Mouse (Mus musculus) macrophage (primary cell): Measurements from ENCODE around the gene Fam129c. TPM values are rescaled to one million over a fixed set of nuclear protein-coding genes. Genes with fewer than 3 reads are reported as not detected.

Source experiments
- H3K27ac ChIP-seq: fragments of 350-480 bp; formaldehyde crosslinking; 2 replicates; pipeline ENCODE4 v1.9.0; 2021
- H3K36me3 ChIP-seq: fragments of 350-480 bp; formaldehyde crosslinking; 2 replicates; pipeline ENCODE4 v1.9.0; 2021; ENCODE audit errors: inconsistent target
- H3K4me3 ChIP-seq: fragments of 350-480 bp; formaldehyde crosslinking; 2 replicates; pipeline ENCODE4 v1.9.0; 2021; ENCODE audit errors: inconsistent target
- H3K79me2 ChIP-seq: fragments of 350-480 bp; formaldehyde crosslinking; 2 replicates; pipeline ENCODE4 v1.9.0; 2021; ENCODE audit errors: inconsistent target
- WGBS: methylation state at CpG from one replicate; pipeline ENCODE4 v1.1.7; 2026; ENCODE audit warnings: inconsistent platforms; ENCODE audit not compliant: missing documents; 5-methylcytosine and 5-hydroxymethylcytosine counted together
- polyA plus RNA-seq: library from polyadenylated mRNA; stranded (reverse); fragments of 250-400 nt; gene quantifications from 3 replicates; pipeline ENCODE4 v1.2.4, GENCODE M21; 2018; ENCODE audit warnings: inconsistent platforms

Fam129c gene
- polyA plus RNA-seq, 1 experiment from 2014 or later, result 0.53 TPM

- no peak overlapping the region for H3K27ac ChIP-seq
- no peaks in the 10 kb centered on the region for H3K79me2 ChIP-seq
- H3K4me3 ChIP-seq, result no peak overlapping the region
- H3K36me3 ChIP-seq, result no peaks in the 10 kb centered on the region
- 15% methylated on average over 26 of the region's 26 CpGs for WGBS
These were observed 36.7 kb downstream of the Fam129c start for GRCm38 (mm10) chr8:71633981-71634667.

GRCm38 (mm10) chr8:71637149-71638095 lies 40.0 kb downstream of the Fam129c start:
- H3K4me3 ChIP-seq, result no peak overlapping the region
- H3K36me3 ChIP-seq, result no peaks in the 10 kb centered on the region
- no peak overlapping the region for H3K27ac ChIP-seq
- 78% methylated on average over 8 of the region's 8 CpGs for WGBS
- H3K79me2 ChIP-seq, result no peaks in the 10 kb centered on the region

- WGBS, result 93% methylated on average over 6 of the region's 6 CpGs
- H3K36me3 ChIP-seq, result no peaks in the 10 kb centered on the region
These were observed 40.9 kb downstream of the Fam129c start for GRCm38 (mm10) chr8:71638321-71638720.

GRCm38 (mm10) chr8:71639318-71639717 lies 41.9 kb downstream of the Fam129c start:
- H3K27ac ChIP-seq, result no peak overlapping the region
- H3K36me3 ChIP-seq, result no peaks in the 10 kb centered on the region
- no peak overlapping the region for H3K4me3 ChIP-seq
- no peaks in the 10 kb centered on the region for H3K79me2 ChIP-seq
- 99% methylated on average over 4 of the region's 4 CpGs for WGBS

More at GRCm38 (mm10) chr8:71638321-71638720, 40.9 kb downstream of the Fam129c start:
- H3K4me3 ChIP-seq, result no peak overlapping the region
- H3K79me2 ChIP-seq, result no peaks in the 10 kb centered on the region
- no peak overlapping the region for H3K27ac ChIP-seq

- Histone ChIP-seq H3K4me3 (no peak overlapping the region), H3K36me3 (no peaks in the 10 kb centered on the region), H3K27ac (no peak overlapping the region), H3K79me2 (no peaks in the 10 kb centered on the region)
- WGBS, result 89% methylated on average over 9 of the region's 9 CpGs
These were observed 48.1 kb downstream of the Fam129c start for GRCm38 (mm10) chr8:71645510-71645909.

- no peak overlapping the region for H3K4me3 ChIP-seq
- H3K27ac ChIP-seq, result no peak overlapping the region
- no peaks in the 10 kb centered on the region for H3K79me2 ChIP-seq
- H3K36me3 ChIP-seq, result no peaks in the 10 kb centered on the region
- WGBS, result 4% methylated on average over 22 of the region's 24 CpGs
These were observed 57.2 kb downstream of the Fam129c start for GRCm38 (mm10) chr8:71654600-71654999.

Other genes starting within 250 kb of the Fam129c start
- gene Use1, start 230.8 kb upstream of the Fam129c start, polyA plus RNA-seq, result 88.4 to 157 TPM (median 128 TPM) in 3 replicates
- gene Ocel1, start 226.3 kb upstream of the Fam129c start, polyA plus RNA-seq, result 10.2 to 15.8 TPM (median 13.3 TPM) in 3 replicates
- 3.7 to 12.5 TPM (median 11.6 TPM) in 3 replicates for gene Nr2f6, start 215.7 kb upstream of the Fam129c start, polyA plus RNA-seq
- gene Ushbp1, start 201.8 kb upstream of the Fam129c start, polyA plus RNA-seq, result not detected in 3 replicates
- 69.5 to 91.2 TPM (median 74.0 TPM) in 3 replicates for gene Babam1, start 200.8 kb upstream of the Fam129c start, polyA plus RNA-seq
- gene Ankle1, start 191.6 kb upstream of the Fam129c start, polyA plus RNA-seq, result 0.33 to 1.1 TPM in 2 of 3 replicates, not detected in the other
- gene Abhd8, start 134.0 kb upstream of the Fam129c start, polyA plus RNA-seq, result 3.6 to 9.9 TPM (median 9.8 TPM) in 3 replicates
- 46.4 to 67.5 TPM (median 63.1 TPM) in 3 replicates for gene Mrpl34, start 132.7 kb upstream of the Fam129c start, polyA plus RNA-seq
- gene Dda1, start 128.4 kb upstream of the Fam129c start, polyA plus RNA-seq, result 36.3 to 50.7 TPM (median 38.5 TPM) in 3 replicates
- 3.4 to 7.2 TPM (median 6.4 TPM) in 3 replicates for gene Ano8, start 111.7 kb upstream of the Fam129c start, polyA plus RNA-seq
- gene Gtpbp3, start 109.5 kb upstream of the Fam129c start, polyA plus RNA-seq, result 4.0 to 12.7 TPM (median 11.4 TPM) in 3 replicates
- gene Plvap, start 85.9 kb upstream of the Fam129c start, polyA plus RNA-seq, result 0.28 to 0.96 TPM in 2 of 3 replicates, not detected in the other
- 0.12 to 0.17 TPM in 2 of 3 replicates, not detected in the other for gene Ccdc194, start 71.9 kb upstream of the Fam129c start, polyA plus RNA-seq
- gene Bst2, start 60.2 kb upstream of the Fam129c start, polyA plus RNA-seq, result 155 to 1,074 TPM (median 938 TPM) in 3 replicates
- 30.1 to 92.7 TPM (median 76.2 TPM) in 3 replicates for gene Mvb12a, start 54.7 kb upstream of the Fam129c start, polyA plus RNA-seq
- 3.2 to 9.9 TPM (median 8.7 TPM) in 3 replicates for gene Tmem221, start 38.8 kb upstream of the Fam129c start, polyA plus RNA-seq
- gene Nxnl1, start 31.0 kb upstream of the Fam129c start, polyA plus RNA-seq, result not detected in 3 replicates
- 59.7 to 109 TPM (median 64.8 TPM) in 3 replicates for gene Slc27a1, start 28.8 kb upstream of the Fam129c start, polyA plus RNA-seq
- gene Pgls, start 5.5 kb upstream of the Fam129c start, polyA plus RNA-seq, result 36.7 to 133 TPM (median 114 TPM) in 3 replicates
- 108 to 170 TPM (median 143 TPM) in 3 replicates for gene Colgalt1, start 13.3 kb downstream of the Fam129c start, polyA plus RNA-seq
- gene Unc13a, start 74.1 kb downstream of the Fam129c start, polyA plus RNA-seq, result 0.98 to 1.4 TPM (median 1.4 TPM) in 3 replicates
- gene Jak3, start 78.6 kb downstream of the Fam129c start, polyA plus RNA-seq, result 10.8 to 16.4 TPM (median 11.3 TPM) in 3 replicates
- gene Insl3, start 91.6 kb downstream of the Fam129c start, polyA plus RNA-seq, result 0.64 to 0.95 TPM (median 0.93 TPM) in 3 replicates
- 13.1 to 16.5 TPM (median 14.2 TPM) in 3 replicates for gene B3gnt3, start 104.1 kb downstream of the Fam129c start, polyA plus RNA-seq
- 5.0 to 6.2 TPM (median 5.8 TPM) in 3 replicates for gene Fcho1, start 128.1 kb downstream of the Fam129c start, polyA plus RNA-seq